Mouse (Mus musculus): ENCODE measurements at regions not wholly inside any gene's neighbourhood (a gene's known extent, or its start where the extent isn't known, plus 50 kb on each side); places are given as distances from the start of the nearest gene placed in this dataset.

GRCm38 (mm10) chr16:21274012-21274528 lies 69.5 kb downstream of the Ephb3 start:
- peak; percentile 65 for DNase-seq (ENCODE audit: low spot score)
- H3K4me3 ChIP-seq, result 0 out of 2 replicates have a peak overlapping the region, but pooled peaks have one; percentile 2
- no peaks in the 10 kb centered on the region for H3K27me3 ChIP-seq (ENCODE audit: low read depth, poor library complexity, severe bottlenecking)
- H3K36me3 ChIP-seq, result peaks cover 3% of the 10 kb centered on the region; the same call in 1 of the 2 replicates
- WGBS, result 8% methylated on average over 2 of the region's 2 CpGs
- H3K27ac ChIP-seq, result peak overlapping the region; percentile 87
- peaks cover 64% of the 10 kb centered on the region for H3K4me1 ChIP-seq
- peaks cover 2% of the 10 kb centered on the region; the same call in 1 of the 2 replicates for H3K9me3 ChIP-seq (replicated peaks)

DNA sequence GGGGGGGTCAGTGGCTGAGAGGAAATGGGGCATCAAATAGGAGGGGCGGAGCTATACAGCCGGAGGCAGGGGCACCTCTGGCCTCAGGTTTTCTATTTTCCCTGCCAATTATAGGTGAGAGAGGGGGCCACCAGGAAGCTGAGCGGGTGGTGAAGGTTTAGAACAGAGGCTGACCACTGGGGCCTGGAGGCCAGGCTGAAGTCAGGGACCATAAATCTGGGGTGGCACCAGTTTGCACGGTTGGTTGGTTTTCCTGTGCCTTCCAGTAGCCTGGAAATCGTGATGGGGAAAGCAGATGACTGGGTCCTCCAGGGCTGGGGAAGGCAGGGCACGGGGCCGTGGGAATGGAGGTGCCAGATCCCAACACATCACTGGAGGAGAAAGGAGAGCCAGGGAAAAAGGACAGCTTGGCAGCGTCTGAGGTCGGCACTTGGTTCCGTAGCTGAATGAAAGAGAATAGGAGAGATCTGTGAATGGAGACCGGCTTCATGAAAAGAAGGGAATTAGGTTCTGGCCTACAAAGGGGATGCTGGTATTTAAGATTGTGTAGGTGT lies 73.3 kb downstream of the Ephb3 start:
- peaks cover 2% of the 10 kb centered on the region; the same call in 1 of the 2 replicates for H3K9me3 ChIP-seq (replicated peaks)
- H3K4me3 ChIP-seq, result no peak overlapping the region
- WGBS, result 61% methylated on average over 11 of the region's 11 CpGs
- H3K27ac ChIP-seq, result peak overlapping the region; percentile 63
- peaks cover 3% of the 10 kb centered on the region; the same call in 1 of the 2 replicates for H3K36me3 ChIP-seq
- no peak for DNase-seq (ENCODE audit: low spot score)
- H3K4me1 ChIP-seq, result peaks cover 73% of the 10 kb centered on the region
- 0 out of 2 replicates have a peak, but pooled peaks cover 1% of the 10 kb centered on the region for H3K27me3 ChIP-seq (ENCODE audit: low read depth, poor library complexity, severe bottlenecking)

DNA sequence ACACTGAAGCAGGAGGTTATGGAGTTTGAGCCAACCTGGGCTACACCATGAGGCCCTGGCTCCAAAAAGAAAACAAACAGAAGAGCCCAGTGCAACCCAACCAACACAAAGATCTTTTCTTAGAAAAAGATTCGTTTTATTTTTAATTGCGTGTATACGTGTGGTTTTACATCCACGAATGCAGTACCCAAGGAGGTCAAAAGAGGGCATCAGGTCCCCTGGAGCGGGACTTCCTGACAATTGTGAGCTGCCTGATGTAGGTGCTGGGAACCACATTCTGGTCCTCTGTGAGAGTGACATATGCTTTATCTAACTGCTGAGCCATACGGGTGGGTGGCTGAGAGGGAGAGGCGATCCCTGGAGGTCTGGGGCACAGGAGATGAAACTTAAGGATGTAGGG lies 73.8 kb downstream of the Ephb3 start:
- Histone ChIP-seq H3K4me1 (peaks cover 73% of the 10 kb centered on the region), H3K27ac (peak overlapping the region; percentile 63; the same call in 1 of the 2 replicates), H3K27me3 (ENCODE audit: low read depth, poor library complexity, severe bottlenecking) (0 out of 2 replicates have a peak, but pooled peaks cover 7% of the 10 kb centered on the region), H3K4me3 (no peak overlapping the region), H3K36me3 (peaks cover 3% of the 10 kb centered on the region; the same call in 1 of the 2 replicates), H3K9me3 (replicated peaks) (peaks cover 2% of the 10 kb centered on the region; the same call in 1 of the 2 replicates)
- no peak for DNase-seq (ENCODE audit: low spot score)
- 97% methylated on average over 7 of the region's 7 CpGs for WGBS

DNA sequence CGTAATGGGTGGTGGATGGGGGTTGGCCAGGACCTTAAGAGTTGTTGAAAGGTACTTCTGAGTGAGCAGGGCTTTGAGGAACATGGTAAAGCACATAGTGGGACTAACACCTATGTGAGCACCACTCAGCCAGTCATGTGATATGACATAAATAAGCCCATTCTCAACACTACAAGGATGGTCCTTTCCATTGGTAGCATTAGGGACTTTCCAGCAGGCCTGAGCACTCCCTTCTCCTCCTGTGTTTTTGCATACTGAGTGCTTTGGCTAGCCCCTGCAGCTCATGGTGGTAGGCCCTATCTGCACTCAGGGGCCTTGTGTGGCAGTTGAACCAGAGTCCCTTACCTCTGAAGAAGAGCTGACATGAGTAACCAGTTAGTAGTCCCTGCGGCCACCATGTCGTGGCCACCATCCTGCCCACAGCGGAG lies 75.7 kb downstream of the Ephb3 start:
- no peak for DNase-seq (ENCODE audit: low spot score)
- Histone ChIP-seq H3K9me3 (replicated peaks) (peaks cover 2% of the 10 kb centered on the region; the same call in 1 of the 2 replicates), H3K4me3 (no peak overlapping the region), H3K4me1 (peaks cover 68% of the 10 kb centered on the region), H3K27me3 (ENCODE audit: low read depth, poor library complexity, severe bottlenecking) (0 out of 2 replicates have a peak, but pooled peaks cover 10% of the 10 kb centered on the region), H3K27ac (peak overlapping the region; percentile 74; the same call in 1 of the 2 replicates), H3K36me3 (peaks cover 3% of the 10 kb centered on the region; the same call in 1 of the 2 replicates)
- WGBS, result 90% methylated on average over 4 of the region's 4 CpGs

- DNase-seq (ENCODE audit: low spot score), result no peak
- Histone ChIP-seq H3K36me3 (no peaks in the 10 kb centered on the region), H3K27me3 (ENCODE audit: low read depth, poor library complexity, severe bottlenecking) (0 out of 2 replicates have a peak, but pooled peaks cover 10% of the 10 kb centered on the region), H3K9me3 (replicated peaks) (no peaks in the 10 kb centered on the region; the same call in 1 of the 2 replicates), H3K4me3 (peak overlapping the region; percentile 24), H3K4me1 (peaks cover 85% of the 10 kb centered on the region), H3K27ac (peak overlapping the region; percentile 74; the same call in 1 of the 2 replicates)
- 5% methylated on average over 16 of the region's 20 CpGs for WGBS
Measured at GRCm38 (mm10) chr16:21281958-21282730, 77.6 kb downstream of the Ephb3 start.

DNA sequence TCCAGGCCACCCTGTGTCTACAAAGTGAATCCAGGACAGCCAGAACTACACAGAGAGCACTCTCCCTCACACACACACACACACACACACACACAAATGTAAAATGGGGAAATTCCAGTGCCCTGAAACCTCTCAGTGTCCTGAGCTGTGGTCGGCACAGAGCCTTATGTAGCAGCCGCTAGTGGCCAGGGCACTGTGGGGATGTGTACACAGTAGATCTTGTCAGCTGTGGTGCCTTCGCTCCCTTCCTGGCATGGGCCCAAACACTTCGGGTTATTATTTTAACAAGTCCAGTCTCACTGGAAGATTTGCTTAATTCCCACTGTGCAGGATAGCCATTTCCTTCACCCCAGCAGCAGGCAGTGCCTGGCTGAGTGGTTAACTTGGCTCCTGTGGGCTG lies 81.5 kb downstream of the Ephb3 start:
- Histone ChIP-seq H3K4me1 (peaks cover 66% of the 10 kb centered on the region), H3K27me3 (ENCODE audit: low read depth, poor library complexity, severe bottlenecking) (0 out of 2 replicates have a peak, but pooled peaks cover 10% of the 10 kb centered on the region), H3K9me3 (replicated peaks) (no peaks in the 10 kb centered on the region), H3K4me3 (no peak overlapping the region), H3K27ac (peak overlapping the region; percentile 74), H3K36me3 (no peaks in the 10 kb centered on the region)
- WGBS, result 81% methylated on average over 4 of the region's 4 CpGs
- DNase-seq (ENCODE audit: low spot score), result no peak

- H3K4me3 ChIP-seq, result no peak overlapping the region
- H3K36me3 ChIP-seq, result no peaks in the 10 kb centered on the region
- H3K27ac ChIP-seq, result no peak overlapping the region; the same call in 1 of the 2 replicates
- DNase-seq (ENCODE audit: low spot score), result no peak
- 90% methylated on average over 7 of the region's 7 CpGs for WGBS
- H3K9me3 ChIP-seq (replicated peaks), result no peaks in the 10 kb centered on the region
- H3K4me1 ChIP-seq, result peaks cover 55% of the 10 kb centered on the region
- peaks cover 6% of the 10 kb centered on the region; the same call in 1 of the 2 replicates for H3K27me3 ChIP-seq (ENCODE audit: low read depth, poor library complexity, severe bottlenecking)
Measured at GRCm38 (mm10) chr16:21289528-21289927, 85.0 kb downstream of the Ephb3 start.

GRCm38 (mm10) chr16:21293010-21293409 lies 88.5 kb downstream of the Ephb3 start:
- Histone ChIP-seq H3K27me3 (ENCODE audit: low read depth, poor library complexity, severe bottlenecking) (peaks cover 6% of the 10 kb centered on the region; the same call in 1 of the 2 replicates), H3K4me1 (peaks cover 42% of the 10 kb centered on the region), H3K9me3 (replicated peaks) (no peaks in the 10 kb centered on the region), H3K27ac (peak overlapping the region; percentile 78), H3K36me3 (no peaks in the 10 kb centered on the region), H3K4me3 (no peak overlapping the region)
- WGBS, result 20% methylated on average over 11 of the region's 11 CpGs
- DNase-seq (ENCODE audit: low spot score), result no peak

DNA sequence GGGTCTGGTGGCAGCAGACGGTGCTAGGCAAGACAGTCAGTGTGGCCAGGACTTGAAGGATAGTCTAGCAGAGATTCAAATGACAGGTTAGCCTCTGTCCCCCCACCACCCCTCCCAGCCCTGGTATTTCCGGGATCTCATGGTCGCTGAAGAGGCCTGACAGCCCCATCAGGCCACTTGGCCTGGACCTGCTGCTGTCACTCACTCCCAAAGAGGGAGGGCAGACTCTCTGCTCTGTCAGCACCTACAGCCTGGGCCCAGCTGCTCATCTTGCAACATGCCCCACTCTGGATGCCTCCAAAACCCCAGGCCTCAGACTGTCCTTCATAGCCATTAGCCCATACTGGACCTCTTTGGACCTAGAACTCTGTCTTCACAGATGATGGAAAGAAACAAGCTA lies 89.0 kb downstream of the Ephb3 start:
- H3K4me3 ChIP-seq, result no peak overlapping the region

GRCm38 (mm10) chr16:21294677-21295411 lies 90.3 kb downstream of the Ephb3 start:
- H3K4me3 ChIP-seq, result no peak overlapping the region
- H3K4me1 ChIP-seq, result peaks cover 42% of the 10 kb centered on the region
- H3K27me3 ChIP-seq (ENCODE audit: low read depth, poor library complexity, severe bottlenecking), result peaks cover 6% of the 10 kb centered on the region; the same call in 1 of the 2 replicates
- no peak for DNase-seq (ENCODE audit: low spot score)
- H3K27ac ChIP-seq, result peak overlapping the region; percentile 59
- 29% methylated on average over 9 of the region's 9 CpGs for WGBS
- no peaks in the 10 kb centered on the region for H3K36me3 ChIP-seq
- no peaks in the 10 kb centered on the region for H3K9me3 ChIP-seq (replicated peaks)

More for the DNA sequence above, 89.0 kb downstream of the Ephb3 start:
- H3K27ac ChIP-seq, result peak overlapping the region; percentile 64
- peaks cover 6% of the 10 kb centered on the region; the same call in 1 of the 2 replicates for H3K27me3 ChIP-seq (ENCODE audit: low read depth, poor library complexity, severe bottlenecking)
- 15% methylated on average over 3 of the region's 3 CpGs for WGBS
- peaks cover 40% of the 10 kb centered on the region for H3K4me1 ChIP-seq
- no peaks in the 10 kb centered on the region for H3K36me3 ChIP-seq
- H3K9me3 ChIP-seq (replicated peaks), result no peaks in the 10 kb centered on the region
- no peak for DNase-seq (ENCODE audit: low spot score)

- WGBS, result 77% methylated on average over 13 of the region's 13 CpGs
- Histone ChIP-seq H3K36me3 (no peaks in the 10 kb centered on the region), H3K4me3 (no peak overlapping the region), H3K27ac (peak overlapping the region; percentile 26), H3K4me1 (peaks cover 47% of the 10 kb centered on the region), H3K27me3 (ENCODE audit: low read depth, poor library complexity, severe bottlenecking) (peaks cover 6% of the 10 kb centered on the region; the same call in 1 of the 2 replicates), H3K9me3 (replicated peaks) (no peaks in the 10 kb centered on the region)
- no peak for DNase-seq (ENCODE audit: low spot score)
Measured at GRCm38 (mm10) chr16:21295956-21296733, 91.6 kb downstream of the Ephb3 start.
